Mouse (Mus musculus): ENCODE results near the gene Lax1. TPM values are rescaled to one million over a fixed set of nuclear protein-coding genes. Genes with fewer than 3 reads are reported as not detected.

The Lax1 gene
- total RNA-seq, 2 experiments from 2014 or later: not detected

DNA sequence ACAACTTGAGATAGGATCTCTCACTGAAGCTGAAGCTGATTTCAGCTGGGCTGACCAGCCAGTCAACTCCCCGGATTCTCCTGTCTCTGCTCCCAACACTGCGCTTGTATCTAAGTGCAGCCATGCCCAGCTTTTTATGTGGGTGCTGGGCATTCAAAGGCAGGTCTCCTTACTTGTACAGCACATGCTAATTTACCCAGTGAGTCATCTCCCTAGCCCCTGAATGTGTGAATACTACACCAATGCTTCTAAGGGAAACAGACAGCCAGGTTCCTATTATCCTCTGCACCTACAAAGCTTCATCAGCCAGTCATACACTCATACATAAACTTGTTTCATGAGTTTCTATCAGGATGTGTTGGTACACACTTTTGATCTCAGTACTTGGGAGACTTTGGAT, 48.7 kb downstream of the Lax1 start:
- no peak for DNase-seq (ENCODE audit: low spot score in 2 of 2)

DNA sequence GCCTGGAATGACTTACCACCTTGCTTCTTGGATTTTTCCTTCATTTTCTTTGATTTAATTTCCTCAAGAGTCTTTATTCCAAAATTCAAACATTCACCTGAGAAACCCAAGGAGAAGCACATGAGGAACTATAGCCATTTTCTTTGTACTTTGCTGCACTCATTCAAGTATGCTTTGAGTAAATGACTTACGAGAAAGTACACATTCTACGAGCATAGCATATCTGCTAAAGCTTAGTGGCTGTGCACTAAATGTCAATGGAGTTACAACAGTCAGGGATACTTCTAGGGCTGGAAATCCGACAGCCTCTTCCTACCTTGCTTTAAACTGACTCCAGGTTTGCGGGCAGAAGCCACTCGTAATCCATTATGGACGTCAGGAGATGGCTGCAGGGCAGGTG, 51.4 kb downstream of the Lax1 start:
- DNase-seq (ENCODE audit: low spot score in 2 of 2): no peak

DNA sequence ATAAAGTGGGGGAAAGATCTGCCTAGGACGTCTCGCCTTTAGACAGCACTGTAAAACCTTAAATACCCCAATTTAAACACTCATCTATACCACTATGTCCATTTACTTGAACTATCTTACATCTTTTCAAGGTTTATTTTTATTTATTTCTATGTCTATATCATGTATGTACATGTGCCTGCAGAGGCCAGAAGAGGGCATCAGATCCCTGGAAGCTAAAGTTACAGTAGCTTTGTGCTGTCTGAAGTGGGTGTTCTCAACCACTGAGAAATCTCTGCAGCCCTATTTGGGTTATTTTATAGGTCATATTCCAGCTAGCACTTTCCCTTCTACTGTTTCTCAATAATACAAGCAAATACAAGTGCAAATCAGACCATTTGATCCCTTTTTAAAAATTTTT, 57.7 kb downstream of the Lax1 start:
- no peak for DNase-seq (ENCODE audit: low spot score in 2 of 2)

Small RNA genes within 50 kb of the gene (microRNA-seq; reads per million reads assigned to microRNA genes)
- 0.49 to 0.78 reads per million in 2 experiments for gene Mir6903

Other genes starting within 250 kb of the Lax1 start
- 10 to 100 TPM; 59.0 to 66.8 TPM for gene Snrpe, start 79.8 kb downstream of the Lax1 start, total RNA-seq (2021)
- gene Zbed6, start 29.2 kb downstream of the Lax1 start, total RNA-seq (2021): 1 to 10 TPM; 3.3 to 4.7 TPM
- gene Gm38394, start 28.8 kb downstream of the Lax1 start, total RNA-seq (2021): 10 to 100 TPM; 27.3 to 27.7 TPM
- 100 to 1,000 TPM in 1 of 2 experiments, 10 to 100 TPM in 1; 70.4 to 100 TPM for gene Atp2b4, start 110.9 kb upstream of the Lax1 start, total RNA-seq (2021)
- under 1 TPM; 0.35 to 0.41 TPM for gene Optc, start 217.9 kb upstream of the Lax1 start, total RNA-seq (2021)
- 10 to 100 TPM; 18.8 to 25.6 TPM for gene Prelp, start 231.3 kb upstream of the Lax1 start, total RNA-seq (2021)